Mouse (Mus musculus) small intestine, adult 2 months (tissue): Measurements from ENCODE around the gene Galr3. TPM values are rescaled to one million over a fixed set of nuclear protein-coding genes. Genes with fewer than 3 reads are reported as not detected.

ENCODE experiments used
- H3K27ac ChIP-seq: fragments of 200-500 bp; 2 replicates; pipeline ENCODE4 v1.5.1; 2012; ENCODE audit warnings: low read depth, low read length, control low read depth, inconsistent platforms; ENCODE audit not compliant: insufficient read depth
- H3K27me3 ChIP-seq: fragments of 200-500 bp; 2 replicates; pipeline ENCODE4 v1.6.1; 2012; ENCODE audit warnings: mild to moderate bottlenecking, moderate library complexity, low read length, inconsistent platforms; ENCODE audit not compliant: control insufficient read depth, insufficient read depth
- H3K36me3 ChIP-seq: fragments of 200-500 bp; 2 replicates; pipeline ENCODE4 v1.6.1; 2012; ENCODE audit warnings: mild to moderate bottlenecking, low read length, control low read depth, inconsistent platforms; ENCODE audit not compliant: control insufficient read depth, insufficient read depth
- H3K4me1 ChIP-seq: fragments of 200-500 bp; 2 replicates; pipeline ENCODE4 v1.6.1; 2012; ENCODE audit warnings: low read length, inconsistent platforms, mixed read lengths; ENCODE audit not compliant: control insufficient read depth, insufficient read depth, insufficient read length
- H3K4me3 ChIP-seq: fragments of 200-500 bp; 2 replicates; pipeline ENCODE4 v1.5.1; 2012; ENCODE audit warnings: low read depth, mild to moderate bottlenecking, control low read depth, inconsistent platforms, low read length, moderate library complexity
- CTCF ChIP-seq: fragments of 200-500 bp; IDR thresholded peaks from 2 replicates; pipeline ENCODE4 v1.5.1; 2012; ENCODE audit warnings: low read depth, mild to moderate bottlenecking, control low read depth, inconsistent platforms, low read length, moderate library complexity, mixed read lengths; ENCODE audit not compliant: insufficient replicate concordance, insufficient read length; ENCODE audit errors: extremely low read depth
- POLR2A ChIP-seq: fragments of 200-500 bp; IDR thresholded peaks from 2 replicates; pipeline ENCODE4 v1.6.1; 2012; ENCODE audit warnings: low read depth, mild to moderate bottlenecking, control low read depth, inconsistent platforms, low read length, moderate library complexity
- WGBS: fragments of 180-500 bp; shearing (Covaris S2); methylation state at CpG from one replicate; pipeline ENCODE4 v1.1.7; 2018; 5-methylcytosine and 5-hydroxymethylcytosine counted together
- polyA plus RNA-seq: library from polyadenylated mRNA; depleted of rRNA; stranded (reverse); fragments of >200 nt; gene quantifications from 2 replicates; pipeline ENCODE4 v1.2.3, GENCODE M21; 2012

Gene Galr3
- polyA plus RNA-seq, 1 experiment = 2.2 TPM

- H3K27me3 ChIP-seq = no peaks in the 10 kb centered on the region
- no peak overlapping the region for H3K4me3 ChIP-seq
- WGBS = 82% methylated on average over 2 of the region's 2 CpGs
- no peak overlapping the region for H3K27ac ChIP-seq
- TF ChIP-seq CTCF (no peak), POLR2A (no peak)
- no peaks in the 10 kb centered on the region for H3K36me3 ChIP-seq
- H3K4me1 ChIP-seq = peaks cover 23% of the 10 kb centered on the region
Measured at GRCm38 (mm10) chr15:79066276-79066675, 24.6 kb downstream of the Galr3 start.

GRCm38 (mm10) chr15:79067631-79068030 lies 25.9 kb downstream of the Galr3 start:
- 26% methylated on average over 3 of the region's 3 CpGs for WGBS
- TF ChIP-seq POLR2A = no peak
- TF ChIP-seq CTCF = no peak
- H3K4me1 ChIP-seq = peaks cover 22% of the 10 kb centered on the region; the same call in 1 of the 2 replicates
- no peaks in the 10 kb centered on the region for H3K36me3 ChIP-seq
- no peaks in the 10 kb centered on the region for H3K27me3 ChIP-seq
- H3K27ac ChIP-seq = peak overlapping the region; percentile 98
- H3K4me3 ChIP-seq = no peak overlapping the region

- Histone ChIP-seq H3K4me1 (peaks cover 22% of the 10 kb centered on the region; the same call in 1 of the 2 replicates), H3K27ac (peak overlapping the region; percentile 98), H3K27me3 (no peaks in the 10 kb centered on the region), H3K36me3 (no peaks in the 10 kb centered on the region), H3K4me3 (no peak overlapping the region)
- TF ChIP-seq CTCF (no peak), POLR2A (no peak)
- WGBS = 42% methylated on average over 3 of the region's 3 CpGs
Measured at GRCm38 (mm10) chr15:79068416-79068815, 26.7 kb downstream of the Galr3 start.

- WGBS = 55% methylated on average over 5 of the region's 5 CpGs
- TF ChIP-seq CTCF (peak; percentile 75; the same call in 1 of the 2 replicates), POLR2A (no peak)
Measured at GRCm38 (mm10) chr15:79071117-79072039, 29.7 kb downstream of the Galr3 start.

GRCm38 (mm10) chr15:79073752-79074151 lies 32.1 kb downstream of the Galr3 start:
- TF ChIP-seq CTCF (no peak), POLR2A (no peak)
- peaks cover 19% of the 10 kb centered on the region for H3K36me3 ChIP-seq
- H3K4me1 ChIP-seq = peaks cover 10% of the 10 kb centered on the region; the same call in 1 of the 2 replicates
- H3K4me3 ChIP-seq = no peak overlapping the region
- no peak overlapping the region for H3K27ac ChIP-seq
- H3K27me3 ChIP-seq = no peaks in the 10 kb centered on the region

More at GRCm38 (mm10) chr15:79071117-79072039, 29.7 kb downstream of the Galr3 start:
- H3K36me3 ChIP-seq = peaks cover under 1% of the 10 kb centered on the region; the same call in 1 of the 2 replicates
- H3K4me3 ChIP-seq = no peak overlapping the region
- no peaks in the 10 kb centered on the region for H3K27me3 ChIP-seq
- peaks cover 22% of the 10 kb centered on the region; the same call in 1 of the 2 replicates for H3K4me1 ChIP-seq
- no peak overlapping the region for H3K27ac ChIP-seq

- no peaks in the 10 kb centered on the region for H3K27me3 ChIP-seq
- H3K36me3 ChIP-seq = peaks cover 26% of the 10 kb centered on the region
- peak overlapping the region; percentile 60; the same call in 1 of the 2 replicates for H3K27ac ChIP-seq
- H3K4me3 ChIP-seq = peak overlapping the region; percentile 93; the same call in 1 of the 2 replicates
- peaks cover 7% of the 10 kb centered on the region; the same call in 1 of the 2 replicates for H3K4me1 ChIP-seq
- TF ChIP-seq CTCF (no peak), POLR2A (no peak)
- 29% methylated on average over 10 of the region's 10 CpGs for WGBS
Measured at GRCm38 (mm10) chr15:79074446-79074845, 32.8 kb downstream of the Galr3 start.
